Mouse (Mus musculus) liver, embryonic 14 days (tissue): ENCODE data around the gene Prkcz. TPM values are rescaled to one million over a fixed set of nuclear protein-coding genes. Genes with fewer than 3 reads are reported as not detected.

ENCODE experiments used
- polyA plus RNA-seq: library from polyadenylated mRNA; depleted of rRNA; stranded (reverse); fragments of >200 nt; gene quantifications from 2 replicates; pipeline ENCODE4 v1.2.3, GENCODE M21; 2012; rRNA removed

Gene Prkcz
- polyA plus RNA-seq, result 0.95 and 1.1 TPM in 2 replicates

DNA sequence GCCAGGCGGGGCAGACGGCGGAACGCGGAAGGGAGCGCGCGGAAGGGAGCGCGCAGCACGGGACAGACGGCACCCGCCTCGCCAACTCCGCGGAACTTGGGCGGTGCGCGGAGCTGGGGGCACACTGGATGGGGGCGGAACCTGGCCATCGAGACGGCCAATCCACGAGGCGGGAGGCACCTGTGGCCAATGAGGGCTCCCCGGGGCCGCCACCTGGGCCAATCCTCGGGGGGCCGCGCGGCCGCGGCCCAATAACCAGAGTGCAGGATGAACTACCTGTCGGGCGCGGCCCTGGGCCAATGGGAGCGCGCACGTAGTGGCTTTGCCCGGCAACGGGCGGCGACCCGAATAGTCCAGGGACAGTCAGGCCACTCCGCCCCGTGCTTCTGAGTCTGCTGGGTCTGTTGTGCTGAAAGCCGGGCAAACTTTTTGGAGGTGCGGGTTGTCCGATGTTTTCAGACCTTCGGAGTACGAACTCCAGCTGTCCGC is at the start of gene Prkcz:
Gene Prkcz (minus strand): TSS at position 59 of the 489 bp plus-strand sequence.

DNA sequence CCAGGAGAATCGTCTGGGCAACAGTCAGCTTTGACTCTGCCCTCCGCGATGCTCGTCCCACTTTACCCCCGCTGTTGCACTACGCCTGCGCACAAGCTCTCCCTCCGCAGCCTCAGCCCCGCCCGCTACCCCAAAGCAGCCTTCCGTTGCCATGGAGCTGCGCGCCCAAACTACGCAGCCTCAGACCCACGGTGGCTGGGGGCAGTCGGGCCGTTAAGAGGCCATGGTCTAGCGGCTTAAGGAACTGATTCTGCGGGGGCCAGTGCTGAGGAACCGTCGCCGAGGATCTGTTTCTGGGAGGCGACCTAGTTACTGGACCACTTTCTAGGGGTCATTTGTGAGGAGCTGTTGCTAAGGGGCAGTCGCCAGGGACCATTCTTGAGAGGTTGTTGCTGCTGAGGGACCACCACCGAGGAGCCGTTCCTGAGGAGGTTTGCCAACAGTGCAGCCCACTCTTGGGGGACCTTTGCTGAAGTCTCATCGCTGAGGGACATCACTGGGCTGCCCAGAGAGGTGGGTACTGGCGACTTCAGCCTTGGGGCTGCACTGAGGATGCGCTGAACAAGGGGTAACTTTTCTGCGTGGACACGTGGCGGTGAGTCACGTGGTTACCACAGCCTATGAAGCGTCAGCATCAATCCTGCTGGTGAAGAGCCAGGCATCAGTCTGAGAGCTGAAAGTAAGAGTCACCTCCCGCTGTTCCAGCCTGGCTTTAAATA is 48.1 kb upstream of the Prkcz start, which contains the start of gene Cfap74:
Gene Cfap74 (plus strand): TSS at position 133 of the 719 bp plus-strand sequence.

DNA sequence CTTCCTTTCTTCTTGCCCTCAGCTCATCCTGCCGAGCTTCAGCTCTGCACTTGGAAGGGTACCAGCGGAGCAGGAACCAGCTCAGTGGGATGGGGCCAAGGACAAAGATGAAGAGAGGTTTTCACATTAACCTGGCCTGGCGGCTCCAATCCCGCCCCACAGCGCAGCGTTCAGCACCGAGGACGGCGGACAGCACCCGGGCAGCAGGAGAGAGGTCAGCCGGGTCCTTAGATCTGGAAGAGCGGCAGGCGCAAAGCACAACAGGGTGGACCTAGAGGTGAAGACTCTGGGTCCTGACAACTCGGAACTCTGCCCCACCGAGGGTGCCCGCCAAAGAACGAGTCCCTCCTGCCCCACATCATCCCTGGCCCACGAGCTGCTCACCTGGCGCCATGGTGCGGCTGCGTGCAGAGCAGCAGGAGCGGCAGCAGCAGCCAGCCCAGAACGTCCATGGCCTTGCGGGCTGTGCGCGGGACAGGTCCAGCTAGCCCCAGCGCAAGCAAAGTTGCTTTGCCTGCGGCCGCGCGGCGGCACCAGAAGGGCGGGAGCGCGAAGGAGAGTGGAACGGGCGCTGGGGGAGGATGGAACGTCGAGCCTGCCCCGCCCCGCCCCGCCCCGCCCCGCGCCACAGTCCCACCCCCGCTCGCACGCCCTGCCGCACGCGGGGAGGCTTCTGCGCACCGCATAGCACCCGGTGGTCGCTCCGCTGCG is 36.5 kb upstream of the Prkcz start, which contains the start of gene Gabrd:
Gene Gabrd (minus strand): TSS at position 602 of the 711 bp plus-strand sequence.

DNA sequence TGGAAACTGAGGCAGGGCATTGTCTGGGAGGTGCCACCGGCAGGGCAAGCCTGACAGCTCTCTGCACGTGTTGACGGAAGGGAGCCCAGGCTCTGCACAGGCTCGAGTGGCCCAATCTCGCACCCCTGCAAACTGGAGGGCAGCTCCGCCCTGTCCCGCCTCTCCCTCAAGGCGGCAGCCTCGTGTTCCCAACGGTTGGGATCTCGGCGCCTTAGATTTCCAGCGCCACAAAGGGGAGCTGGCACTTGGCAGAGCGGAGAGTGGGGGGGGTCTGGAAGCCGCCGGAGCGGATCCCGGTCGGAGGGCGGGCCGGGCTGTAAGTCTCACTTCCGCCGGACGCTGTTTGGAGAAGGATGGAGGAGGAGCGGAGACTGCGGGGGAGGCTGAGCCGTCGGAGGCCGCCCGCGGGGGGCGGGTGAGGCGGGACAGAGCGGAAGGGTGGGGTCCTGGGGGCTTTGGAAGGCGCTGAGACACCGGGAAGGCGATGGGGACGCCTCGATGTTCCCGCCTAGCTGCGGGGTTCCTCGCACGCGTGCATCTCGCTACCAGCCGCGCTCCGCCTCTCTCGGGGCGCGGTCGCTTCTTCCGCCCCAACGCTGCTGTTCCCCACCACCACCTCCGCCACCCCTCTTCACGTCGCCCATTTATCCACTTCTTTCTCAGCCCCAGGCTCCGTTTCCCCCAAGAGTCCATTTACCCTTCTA is 111.4 kb downstream of the Prkcz start, which contains the start of gene Faap20:
Gene Faap20 (plus strand): TSS at position 155 of the 704 bp plus-strand sequence.

DNA sequence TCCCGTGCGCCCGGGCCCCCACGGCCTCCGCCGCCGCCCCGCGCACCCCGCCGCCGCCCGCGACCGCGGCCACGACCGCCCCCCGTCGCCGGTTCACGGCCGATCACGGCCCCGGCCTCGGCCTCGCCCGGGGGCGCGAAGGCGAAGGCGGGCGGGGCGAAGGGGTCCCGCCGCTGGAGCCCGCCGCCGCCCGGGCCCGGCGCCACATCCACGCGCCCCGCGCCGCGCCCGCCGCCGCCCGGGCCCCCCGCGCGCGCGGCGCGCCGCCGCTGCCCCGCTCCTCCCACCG is 138.7 kb downstream of the Prkcz start, which contains the start of gene Ski:
Gene Ski (minus strand): TSS at position 41 of the 289 bp plus-strand sequence.

Other genes with a start within 250 kb of the Prkcz start
- 4.1 and 4.4 TPM in 2 replicates for gene Ski, start 138.8 kb downstream of the Prkcz start, polyA plus RNA-seq
- 10.1 and 12.1 TPM in 2 replicates for gene Faap20, start 111.6 kb downstream of the Prkcz start, polyA plus RNA-seq
- 0.02 TPM in 1 of 2 replicates, not detected in the other for gene Gabrd, start 36.8 kb upstream of the Prkcz start, polyA plus RNA-seq
- gene Cfap74, start 47.8 kb upstream of the Prkcz start, polyA plus RNA-seq, result 0.07 and 0.08 TPM in 2 replicates
- not detected in 2 replicates for gene Tmem52, start 107.8 kb upstream of the Prkcz start, polyA plus RNA-seq
- 75.5 and 96.0 TPM in 2 replicates for gene Gnb1, start 130.0 kb upstream of the Prkcz start, polyA plus RNA-seq
- gene Nadk, start 201.0 kb upstream of the Prkcz start, polyA plus RNA-seq, result 28.9 and 34.9 TPM in 2 replicates
- gene Slc35e2, start 240.1 kb upstream of the Prkcz start, polyA plus RNA-seq, result 3.9 and 5.0 TPM in 2 replicates